ENCODE assay signal across 26 mouse cellular contexts in genomic region chr11:98190820-98191219, GRCm38 (mm10). TPM values are rescaled to one million over a fixed set of nuclear protein-coding genes. Genes with fewer than 3 reads are reported as not detected.
A peak's percentile ranks its signal among the peaks of the same experiment; 100 is the strongest.
DNase-seq lines count a peak whose midpoint lies in the region; ATAC-seq lines count a peak whose summit lies in the region.
"Had no signal": no experiment of that assay in that cellular context is flagged by ENCODE, and none has a peak within 500 bp of the region (broad histone marks: within the 10 kb centered on the region; RNA-seq: fewer than 3 reads in every experiment).

No protein-coding gene starts in this region.

- H3K27me3 ChIP-seq in heart, embryonic 15.5 days, result no peaks in the 10 kb centered on the region
- H3K27me3 ChIP-seq in heart, embryonic 10.5 days (ENCODE audit: insufficient read depth, poor library complexity, severe bottlenecking), result no peaks in the 10 kb centered on the region
- H3K27me3 ChIP-seq in liver, embryonic 15.5 days, result no peaks in the 10 kb centered on the region; the same call in 1 of the 2 replicates
- H3K27me3 ChIP-seq: heart, embryonic 12.5 days; hindbrain, embryonic 15.5 days; limb, embryonic 15.5 days; midbrain, embryonic 13.5 days; neural tube, embryonic 13.5 days; Patski had no signal

- H3K4me1 ChIP-seq in heart, embryonic 15.5 days (replicated peaks), result peaks cover 16% of the 10 kb centered on the region
- H3K4me1 ChIP-seq in heart, embryonic 10.5 days, result peaks cover 8% of the 10 kb centered on the region; the same call in 1 of the 2 replicates
- H3K4me1 ChIP-seq in liver, embryonic 15.5 days (replicated peaks), result peaks cover 30% of the 10 kb centered on the region

- H3K4me2 ChIP-seq in heart, embryonic 15.5 days, result no peak overlapping the region
- H3K4me2 ChIP-seq in liver, embryonic 15.5 days, result no peak overlapping the region
- H3K4me2 ChIP-seq: heart, embryonic 12.5 days; hindbrain, embryonic 15.5 days; limb, embryonic 15.5 days; midbrain, embryonic 13.5 days; neural tube, embryonic 13.5 days had no signal

- H3K4me3 ChIP-seq in heart, embryonic 15.5 days, result no peak overlapping the region
- no peak overlapping the region for H3K4me3 ChIP-seq in heart, embryonic 10.5 days
- H3K4me3 ChIP-seq in liver, embryonic 15.5 days (replicated peaks), result no peak overlapping the region
- H3K4me3 ChIP-seq: heart, embryonic 12.5 days; hindbrain, embryonic 15.5 days; limb, embryonic 10.5 days; limb, embryonic 15.5 days; midbrain, embryonic 13.5 days; neural tube, embryonic 13.5 days had no signal

- peaks cover 28% of the 10 kb centered on the region for H3K36me3 ChIP-seq in heart, embryonic 15.5 days
- H3K36me3 ChIP-seq in heart, embryonic 10.5 days, result peaks cover 49% of the 10 kb centered on the region
- peaks cover 45% of the 10 kb centered on the region for H3K36me3 ChIP-seq in liver, embryonic 15.5 days (replicated peaks)

- no peak for ATAC-seq in heart, embryonic 15.5 days (replicated peaks; ENCODE audit: insufficient number of reproducible peaks, insufficient read depth, low FRiP score, low read depth)
- ATAC-seq in liver, embryonic 15.5 days (ENCODE audit: insufficient read depth), result no peak
- ATAC-seq: inflammation-experienced regulatory T-cells, adult 6 months; liver, postnatal 0 days; midbrain, embryonic 13.5 days; Patski had no signal

- 68% methylated on average over 5 of the region's 5 CpGs for WGBS in heart, embryonic 15.5 days
- WGBS in heart, embryonic 10.5 days, result 90% methylated on average over 5 of the region's 5 CpGs
- WGBS in liver, embryonic 15.5 days (ENCODE audit: insufficient replicate concordance), result 77% methylated on average over 5 of the region's 5 CpGs

- peak; percentile 36 for DNase-seq in adrenal gland, adult 8-10 months
- no peak for DNase-seq in adrenal gland, adult 18-20 months (ENCODE audit: low spot score in 2 of 2)
- DNase-seq in heart, embryonic 10.5 days (ENCODE audit: low spot score), result no peak
- no peak for DNase-seq in liver
- peak; percentile 14 to 30 for DNase-seq in adrenal gland, postnatal 36 days
- DNase-seq: cerebellum, adult 2 months; cerebellum, postnatal 14 days; gastrocnemius, postnatal 14 days; heart, postnatal 36 days; kidney, adult 11 months; kidney, postnatal 14 days; layer of hippocampus, adult 9-11 months; liver, postnatal 0 days; retina, postnatal 1 day; right cerebral cortex, postnatal 14 days had no signal

- no peaks in the 10 kb centered on the region for H3K9me3 ChIP-seq in heart, embryonic 15.5 days (replicated peaks)
- H3K9me3 ChIP-seq in heart, embryonic 10.5 days, result no peaks in the 10 kb centered on the region
- H3K9me3 ChIP-seq in liver, embryonic 15.5 days (replicated peaks), result no peaks in the 10 kb centered on the region
- H3K9me3 ChIP-seq: heart, embryonic 12.5 days; hindbrain, embryonic 15.5 days; limb, embryonic 10.5 days; limb, embryonic 15.5 days; midbrain, embryonic 13.5 days; neural tube, embryonic 13.5 days had no signal

- no peak overlapping the region for H3K9ac ChIP-seq in heart, embryonic 15.5 days
- H3K9ac ChIP-seq in liver, embryonic 15.5 days, result peak overlapping the region; percentile 15; the same call in 1 of the 2 replicates
- H3K9ac ChIP-seq: heart, embryonic 12.5 days; hindbrain, embryonic 15.5 days; limb, embryonic 15.5 days; liver, postnatal 0 days; midbrain, embryonic 13.5 days; neural tube, embryonic 13.5 days had no signal

- H3K27ac ChIP-seq in heart, embryonic 15.5 days, result peak overlapping the region; percentile 12
- no peak overlapping the region for H3K27ac ChIP-seq in heart, embryonic 10.5 days
- no peak overlapping the region for H3K27ac ChIP-seq in liver, embryonic 15.5 days (replicated peaks)
- H3K27ac ChIP-seq: hindbrain, embryonic 15.5 days; limb, embryonic 10.5 days; limb, embryonic 15.5 days; macrophage; midbrain, embryonic 13.5 days; neural tube, embryonic 13.5 days had no signal

RNA-seq across cellular contexts. Expression of gene Med1, which starts 2.3 kb away (rescaled TPM):
- 10 to 100 TPM; 62.9 to 72.7 (median 66.6) TPM for total RNA-seq in adrenal gland, adult 8-10 months (2022)
- 10 to 100 TPM; 41.4 to 66.1 TPM for total RNA-seq in adrenal gland, adult 18-20 months (2021)
- 44.3 and 45.7 TPM in 2 replicates for polyA plus RNA-seq in heart, embryonic 15.5 days (2015; fragmentation: Nextera tagmentation; extraction: Ambion mirVana)
- 43.7 and 51.5 TPM in 2 replicates for polyA plus RNA-seq in heart, embryonic 10.5 days (2016; fragmentation: Nextera tagmentation; extraction: Ambion mirVana)
- polyA plus RNA-seq in liver, embryonic 15.5 days (2015; fragmentation: Nextera tagmentation; extraction: Ambion mirVana), result 21.1 and 21.3 TPM in 2 replicates
- total RNA-seq in adrenal gland, postnatal 36 days (2021), result 10 to 100 TPM; 65.4 to 72.5 TPM

RNA-seq across cellular contexts. Expression of gene Cdk12, which starts 12.0 kb away (rescaled TPM):
- total RNA-seq in adrenal gland, adult 8-10 months (2022), result 10 to 100 TPM; 41.6 to 57.7 (median 49.9) TPM
- total RNA-seq in adrenal gland, adult 18-20 months (2021), result 10 to 100 TPM; 39.2 to 45.6 TPM
- polyA plus RNA-seq in heart, embryonic 15.5 days (2015; fragmentation: Nextera tagmentation; extraction: Ambion mirVana), result 6.1 and 7.0 TPM in 2 replicates
- 7.9 and 10.9 TPM in 2 replicates for polyA plus RNA-seq in heart, embryonic 10.5 days (2016; fragmentation: Nextera tagmentation; extraction: Ambion mirVana)
- 5.3 and 5.7 TPM in 2 replicates for polyA plus RNA-seq in liver, embryonic 15.5 days (2015; fragmentation: Nextera tagmentation; extraction: Ambion mirVana)
- 10 to 100 TPM; 42.8 to 50.6 TPM for total RNA-seq in adrenal gland, postnatal 36 days (2021)

RNA-seq across cellular contexts. Expression of gene Fbxl20, which starts 40.6 kb away (rescaled TPM):
- 10 to 100 TPM; 37.4 to 45.0 (median 41.1) TPM for total RNA-seq in adrenal gland, adult 8-10 months (2022)
- 10 to 100 TPM; 21.6 to 27.7 TPM for total RNA-seq in adrenal gland, adult 18-20 months (2021)
- polyA plus RNA-seq in heart, embryonic 15.5 days (2015; fragmentation: Nextera tagmentation; extraction: Ambion mirVana), result 13.0 and 13.8 TPM in 2 replicates
- polyA plus RNA-seq in heart, embryonic 10.5 days (2016; fragmentation: Nextera tagmentation; extraction: Ambion mirVana), result 13.6 and 13.9 TPM in 2 replicates
- 6.5 and 6.9 TPM in 2 replicates for polyA plus RNA-seq in liver, embryonic 15.5 days (2015; fragmentation: Nextera tagmentation; extraction: Ambion mirVana)
- total RNA-seq in adrenal gland, postnatal 36 days (2021), result 10 to 100 TPM; 31.8 to 42.9 TPM

Comparison
In these comparisons a context has a peak if more than half of its experiments do, and no peak if none do; other contexts are left out.
1. DNase-seq: peak in adrenal gland, adult 8-10 months (single experiment) and adrenal gland, postnatal 36 days (2 of 2); none in adrenal gland, adult 18-20 months (0 of 2), heart, embryonic 10.5 days (single experiment) and liver (single experiment).